Mouse (Mus musculus) midbrain, embryonic 15.5 days (tissue): Measurements from ENCODE around the gene Ncl. TPM values are rescaled to one million over a fixed set of nuclear protein-coding genes. Genes with fewer than 3 reads are reported as not detected.
A peak's percentile ranks its signal among the peaks of the same experiment; 100 is the strongest.

Experiments
- ATAC-seq: fragments of 200-750 bp; cut with Nextera tagmentation; replicated peaks from 2 replicates; pipeline ENCODE4 v1.8.0; 2017; ENCODE audit warnings: moderate TSS enrichment
- H3K27ac ChIP-seq: fragments of 300-500 bp; sonication (generic); 2 replicates; pipeline ENCODE4 v1.5.1; 2015; ENCODE audit warnings: mild to moderate bottlenecking, inconsistent platforms
- H3K27me3 ChIP-seq: fragments of 300-500 bp; sonication (generic); replicated peaks from 2 replicates; pipeline ENCODE4 v1.6.1; 2015; ENCODE audit warnings: inconsistent platforms
- H3K36me3 ChIP-seq: fragments of 300-500 bp; sonication (generic); replicated peaks from 2 replicates; pipeline ENCODE4 v1.6.1; 2015; ENCODE audit warnings: inconsistent platforms
- H3K4me1 ChIP-seq: fragments of 300-500 bp; sonication (generic); 2 replicates; pipeline ENCODE4 v1.6.1; 2015; ENCODE audit warnings: inconsistent platforms
- H3K4me2 ChIP-seq: fragments of 300-500 bp; sonication (generic); 2 replicates; pipeline ENCODE4 v1.6.1; 2015; ENCODE audit warnings: inconsistent platforms, mild to moderate bottlenecking, moderate library complexity
- H3K4me3 ChIP-seq: fragments of 300-500 bp; sonication (generic); 2 replicates; pipeline ENCODE4 v1.5.1; 2015; ENCODE audit warnings: mild to moderate bottlenecking, inconsistent platforms
- H3K9ac ChIP-seq: fragments of 300-500 bp; sonication (generic); 2 replicates; pipeline ENCODE4 v1.6.1; 2015; ENCODE audit warnings: mild to moderate bottlenecking, inconsistent platforms
- H3K9me3 ChIP-seq: fragments of 300-500 bp; sonication (generic); 2 replicates; pipeline ENCODE4 v1.6.1; 2016; ENCODE audit warnings: inconsistent platforms
- WGBS: fragments of 180-500 bp; shearing (Covaris S2); methylation state at CpG from one replicate; pipeline ENCODE4 v1.1.7; 2015; ENCODE audit warnings: mixed read lengths; 5-methylcytosine and 5-hydroxymethylcytosine counted together
- polyA plus RNA-seq: library from polyadenylated mRNA; unstranded; fragments of >200 nt; fragmentation: Nextera tagmentation; extraction: Ambion mirVana; gene quantifications from 2 replicates; pipeline ENCODE4 v1.2.1, GENCODE M21; 2015

The Ncl gene
- polyA plus RNA-seq, result 184 and 193 TPM in 2 replicates

DNA sequence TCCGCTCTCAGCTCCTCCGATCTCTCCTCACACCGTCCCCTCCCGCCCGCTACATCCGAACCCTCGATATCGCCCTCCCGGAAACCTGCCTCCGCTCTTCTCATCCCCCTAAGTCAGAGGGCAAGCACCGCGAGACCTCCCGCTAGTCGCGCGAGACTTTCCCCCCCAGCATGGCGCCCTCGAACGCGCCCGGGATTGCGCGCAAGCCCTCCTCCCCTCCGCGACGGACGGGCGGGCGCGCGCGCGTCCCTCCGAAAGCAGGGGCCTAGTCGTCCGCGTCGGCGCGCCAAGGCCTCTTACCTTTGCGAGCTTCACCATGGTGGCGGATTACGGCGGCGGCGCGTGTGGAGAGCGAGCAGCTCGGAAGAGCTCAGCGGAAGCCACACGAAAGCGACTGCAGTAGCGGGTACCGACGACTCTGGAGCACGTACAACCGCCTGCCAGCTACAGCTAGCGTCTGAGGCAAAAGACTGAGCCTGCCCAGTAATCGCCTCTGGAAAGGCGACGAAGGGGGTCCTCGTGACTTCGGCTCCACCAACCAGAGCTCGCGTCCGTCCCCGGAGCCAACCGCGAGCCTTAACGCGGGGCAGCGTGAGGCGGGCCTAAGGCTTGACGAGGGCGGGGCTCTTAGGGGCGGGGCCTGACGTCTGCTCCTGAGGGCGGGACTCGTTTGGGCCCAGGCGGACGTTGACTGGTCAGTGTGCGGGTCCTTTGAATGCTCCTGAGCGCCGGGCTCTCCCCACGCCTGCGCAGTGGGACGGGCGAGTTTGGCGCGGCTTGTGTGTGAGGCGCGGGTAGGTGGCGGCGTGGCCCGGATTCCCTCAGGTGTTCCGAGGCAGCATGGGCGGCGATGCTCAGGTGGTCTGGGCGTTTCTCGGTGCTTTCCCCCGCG lies at the start of gene Ncl:
Gene Ncl (minus strand): TSS at position 495 of the 892 bp plus-strand sequence.
- Histone ChIP-seq H3K4me3 (peak within 1 kb of the TSS; percentile 86), H3K9me3 (no peaks in the 10 kb centered on the region), H3K4me1 (peaks cover 28% of the 10 kb centered on the region), H3K4me2 (peak within 1 kb of the TSS; percentile 75), H3K36me3 (peaks cover 27% of the 10 kb centered on the region), H3K27me3 (no peaks in the 10 kb centered on the region), H3K27ac (peak within 1 kb of the TSS; percentile 99), H3K9ac (peak within 1 kb of the TSS; percentile 84)
- WGBS, result under 1% methylated on average over 102 of the region's 102 CpGs
- ATAC-seq, result peak; percentile 98

DNA sequence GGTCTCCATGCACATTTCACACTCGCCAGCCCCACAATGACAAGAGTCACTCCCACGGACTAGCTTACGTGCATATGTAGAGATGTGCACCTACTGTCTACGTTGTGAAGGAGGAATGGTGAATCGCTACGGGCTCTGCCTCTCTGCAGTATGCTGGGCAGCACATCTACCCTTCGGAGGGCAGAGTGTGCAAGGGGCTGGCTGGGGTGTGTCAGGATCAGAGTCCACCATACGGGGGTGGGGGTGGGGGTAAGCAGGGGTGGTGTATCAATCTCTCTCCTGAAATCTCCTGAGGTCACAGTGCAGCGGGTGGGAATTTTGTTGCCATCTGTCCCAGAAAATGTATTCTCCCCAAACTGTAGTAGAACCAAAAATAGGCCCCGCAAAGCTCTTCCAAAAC lies 49.3 kb upstream of the Ncl start:
- no peak overlapping the region for H3K9ac ChIP-seq
- no peak overlapping the region for H3K4me3 ChIP-seq
- WGBS, result 79% methylated on average over 10 of the region's 10 CpGs
- H3K4me2 ChIP-seq, result no peak overlapping the region
- H3K36me3 ChIP-seq, result no peaks in the 10 kb centered on the region
- no peak overlapping the region for H3K27ac ChIP-seq
- H3K27me3 ChIP-seq, result no peaks in the 10 kb centered on the region
- H3K9me3 ChIP-seq, result no peaks in the 10 kb centered on the region
- ATAC-seq, result no peak
- no peaks in the 10 kb centered on the region for H3K4me1 ChIP-seq

DNA sequence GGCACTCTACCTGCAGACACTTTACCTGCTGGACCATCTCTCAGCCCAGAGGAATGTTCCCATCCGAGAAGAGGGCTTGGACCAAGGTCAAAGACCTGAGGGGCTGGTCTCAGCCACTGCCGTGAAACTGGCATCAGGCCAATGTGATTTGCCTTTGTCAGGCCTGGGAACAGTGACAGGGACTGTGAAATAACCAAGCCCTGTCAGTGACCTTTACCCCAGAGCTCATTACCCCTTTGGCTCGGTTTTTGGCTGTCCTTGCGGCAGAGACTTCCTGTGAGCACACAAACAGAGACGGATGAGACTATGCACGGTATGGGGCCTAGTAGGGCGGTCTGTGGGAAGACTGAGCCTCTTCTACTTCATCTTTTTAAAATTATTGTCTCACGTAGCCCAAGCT lies 47.7 kb upstream of the Ncl start:
- 73% methylated on average over 8 of the region's 8 CpGs for WGBS
- Histone ChIP-seq H3K9ac (no peak overlapping the region), H3K4me1 (no peaks in the 10 kb centered on the region), H3K27me3 (no peaks in the 10 kb centered on the region), H3K27ac (no peak overlapping the region), H3K36me3 (no peaks in the 10 kb centered on the region), H3K9me3 (no peaks in the 10 kb centered on the region), H3K4me3 (no peak overlapping the region), H3K4me2 (no peak overlapping the region)
- ATAC-seq, result no peak

DNA sequence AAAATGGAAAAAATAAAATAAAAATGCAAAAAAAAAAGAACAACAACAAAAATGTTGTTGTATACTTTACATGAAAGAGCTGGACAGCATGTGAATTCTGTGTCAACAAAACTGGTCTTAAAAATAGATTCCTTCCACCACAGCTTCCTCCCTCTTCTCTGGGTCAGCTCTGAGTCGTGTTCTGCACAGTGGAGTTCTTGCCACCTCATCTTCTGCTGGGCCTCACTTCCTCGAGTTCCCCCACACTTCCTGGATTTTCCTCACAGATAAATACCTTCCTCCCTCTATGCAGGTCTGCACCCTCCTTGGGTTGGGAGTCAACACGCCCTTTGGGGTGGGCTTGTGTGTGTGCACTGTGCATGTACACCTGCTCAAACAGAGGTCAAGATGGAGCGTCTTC lies 47.1 kb upstream of the Ncl start:
- Histone ChIP-seq H3K9ac (no peak overlapping the region), H3K4me1 (no peaks in the 10 kb centered on the region), H3K27ac (no peak overlapping the region), H3K4me2 (no peak overlapping the region), H3K27me3 (no peaks in the 10 kb centered on the region), H3K4me3 (no peak overlapping the region), H3K36me3 (no peaks in the 10 kb centered on the region), H3K9me3 (no peaks in the 10 kb centered on the region)
- ATAC-seq, result no peak
- 87% methylated on average over 4 of the region's 4 CpGs for WGBS

DNA sequence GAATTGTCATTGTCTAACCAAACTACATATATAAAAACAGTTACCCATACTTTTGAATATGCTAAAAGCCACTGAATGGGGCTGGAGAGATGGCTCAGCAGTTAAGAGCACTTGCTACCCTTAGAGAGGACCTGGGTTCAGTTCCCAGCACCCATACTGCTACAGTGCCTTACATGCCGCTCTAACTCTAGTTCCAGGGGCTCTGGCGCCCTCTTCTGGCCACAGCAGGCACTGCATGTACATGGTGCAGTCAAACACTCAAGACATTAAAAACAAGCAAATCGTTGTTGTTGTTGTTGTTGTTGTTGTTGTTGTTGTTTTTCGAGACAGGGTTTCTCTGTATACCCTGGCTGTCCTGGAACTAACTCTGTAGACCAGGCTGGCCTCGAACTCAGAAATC lies 45.6 kb upstream of the Ncl start:
- no peaks in the 10 kb centered on the region for H3K27me3 ChIP-seq
- no peaks in the 10 kb centered on the region for H3K36me3 ChIP-seq
- no peak overlapping the region for H3K9ac ChIP-seq
- H3K4me2 ChIP-seq, result no peak overlapping the region
- no peak for ATAC-seq
- no peaks in the 10 kb centered on the region for H3K4me1 ChIP-seq
- H3K27ac ChIP-seq, result no peak overlapping the region
- WGBS, result 58% methylated on average over 5 of the region's 5 CpGs
- H3K9me3 ChIP-seq, result no peaks in the 10 kb centered on the region
- H3K4me3 ChIP-seq, result no peak overlapping the region

DNA sequence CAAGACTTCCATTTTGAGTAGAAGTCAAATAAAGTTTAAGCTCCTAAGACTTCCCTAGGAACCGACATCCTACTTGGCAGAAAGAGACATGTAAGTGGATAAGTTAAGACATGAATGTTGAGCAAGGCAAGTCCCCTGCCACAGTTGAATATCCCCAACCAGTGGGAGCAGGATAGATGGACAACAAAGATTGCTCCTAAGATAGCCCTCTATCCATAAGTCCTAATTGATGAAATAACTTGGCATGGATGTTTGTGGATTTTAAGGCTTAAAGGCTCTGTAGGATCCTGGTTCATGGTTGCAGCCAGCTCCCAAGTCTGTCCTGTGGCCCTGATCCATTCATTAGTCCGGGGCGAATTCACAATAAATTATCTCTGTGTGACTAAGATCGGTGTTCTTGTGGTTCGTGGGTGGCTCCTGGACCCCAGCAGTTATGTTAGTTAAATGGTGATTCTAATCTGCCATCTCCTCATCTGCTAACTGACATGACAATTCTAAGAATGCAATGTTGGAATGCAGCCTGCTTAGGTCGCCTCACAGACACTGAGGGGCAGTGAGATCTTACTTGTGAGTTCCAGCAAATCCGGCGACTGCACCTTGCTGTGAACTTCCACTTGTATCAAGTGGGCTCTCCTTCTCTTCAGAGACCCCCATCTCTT lies 41.0 kb upstream of the Ncl start:
- 82% methylated on average over 8 of the region's 8 CpGs for WGBS
- no peak overlapping the region for H3K27ac ChIP-seq
- H3K4me3 ChIP-seq, result no peak overlapping the region
- ATAC-seq, result no peak
- no peak overlapping the region for H3K9ac ChIP-seq
- no peaks in the 10 kb centered on the region for H3K9me3 ChIP-seq
- no peaks in the 10 kb centered on the region for H3K27me3 ChIP-seq
- H3K36me3 ChIP-seq, result no peaks in the 10 kb centered on the region
- H3K4me2 ChIP-seq, result no peak overlapping the region
- H3K4me1 ChIP-seq, result no peaks in the 10 kb centered on the region

DNA sequence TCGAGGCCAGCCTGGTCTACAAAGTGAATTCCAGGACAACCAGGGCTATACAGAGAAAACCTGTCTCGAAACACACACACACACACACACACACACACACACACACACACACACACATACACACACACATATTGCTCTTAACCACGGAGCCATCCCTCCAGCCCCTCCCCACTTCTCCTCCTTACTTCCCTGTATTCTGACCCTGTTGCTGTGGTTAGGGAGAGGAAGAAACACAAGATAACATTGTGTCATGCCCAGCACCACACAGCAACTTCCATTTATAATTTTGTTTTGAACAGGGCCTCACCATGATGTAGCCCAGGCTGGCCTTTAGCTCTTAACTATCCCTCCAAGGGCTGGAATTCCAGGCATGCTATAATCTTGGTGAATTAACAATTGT lies 40.1 kb upstream of the Ncl start:
- no peak overlapping the region for H3K27ac ChIP-seq
- no peak overlapping the region for H3K4me3 ChIP-seq
- ATAC-seq, result no peak
- H3K4me1 ChIP-seq, result no peaks in the 10 kb centered on the region
- H3K36me3 ChIP-seq, result no peaks in the 10 kb centered on the region
- H3K9me3 ChIP-seq, result no peaks in the 10 kb centered on the region
- H3K27me3 ChIP-seq, result no peaks in the 10 kb centered on the region
- no peak overlapping the region for H3K4me2 ChIP-seq
- 81% methylated on average over 3 of the region's 3 CpGs for WGBS
- no peak overlapping the region for H3K9ac ChIP-seq

DNA sequence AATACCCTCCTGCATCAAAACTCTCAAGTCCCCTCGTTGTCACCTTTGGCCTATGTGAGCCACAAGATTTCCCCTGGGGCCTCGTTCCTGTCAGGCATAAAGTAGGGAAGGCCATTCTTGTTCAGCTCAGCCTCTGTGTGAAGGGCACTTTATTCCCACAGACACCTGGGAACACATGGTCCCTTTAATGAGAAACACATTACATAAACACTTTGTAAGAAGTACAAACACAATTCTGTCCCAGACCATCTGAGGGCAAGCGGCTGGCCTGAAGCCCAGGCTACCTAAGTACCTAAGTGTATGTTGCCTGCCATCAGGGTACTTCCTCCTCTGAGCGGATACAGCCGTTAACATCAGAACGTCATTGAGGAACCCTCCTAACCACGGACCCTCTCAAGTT lies 39.0 kb upstream of the Ncl start:
- no peak overlapping the region for H3K4me3 ChIP-seq
- H3K9me3 ChIP-seq, result no peaks in the 10 kb centered on the region
- H3K27me3 ChIP-seq, result no peaks in the 10 kb centered on the region
- ATAC-seq, result no peak
- no peaks in the 10 kb centered on the region for H3K36me3 ChIP-seq
- WGBS, result 73% methylated on average over 7 of the region's 7 CpGs
- no peak overlapping the region for H3K9ac ChIP-seq
- no peak overlapping the region for H3K4me2 ChIP-seq
- H3K27ac ChIP-seq, result no peak overlapping the region
- no peaks in the 10 kb centered on the region for H3K4me1 ChIP-seq

DNA sequence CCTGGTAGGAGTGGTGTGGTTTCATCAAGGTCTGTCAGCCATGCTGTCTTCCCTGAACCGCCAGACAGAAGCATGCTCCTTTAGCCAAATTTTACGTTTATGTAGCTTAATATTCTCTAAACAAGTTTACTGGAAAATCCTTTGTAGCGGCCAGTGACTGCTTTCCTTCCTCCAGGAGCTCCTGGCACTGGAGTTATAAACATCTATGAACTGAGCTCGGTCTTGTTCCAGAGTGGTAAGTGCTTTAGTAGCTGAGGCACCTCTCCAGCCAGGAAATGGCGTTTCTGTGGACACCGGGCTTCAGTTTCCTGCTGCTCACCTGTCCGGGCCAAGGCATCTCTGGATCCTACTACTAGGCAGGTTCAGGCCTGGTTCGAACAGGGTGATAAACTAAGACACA lies 38.4 kb upstream of the Ncl start:
- ATAC-seq, result no peak
- Histone ChIP-seq H3K4me3 (no peak overlapping the region), H3K4me2 (no peak overlapping the region), H3K4me1 (no peaks in the 10 kb centered on the region), H3K27ac (no peak overlapping the region), H3K9ac (no peak overlapping the region), H3K36me3 (no peaks in the 10 kb centered on the region), H3K9me3 (no peaks in the 10 kb centered on the region), H3K27me3 (no peaks in the 10 kb centered on the region)
- WGBS, result 86% methylated on average over 8 of the region's 8 CpGs

DNA sequence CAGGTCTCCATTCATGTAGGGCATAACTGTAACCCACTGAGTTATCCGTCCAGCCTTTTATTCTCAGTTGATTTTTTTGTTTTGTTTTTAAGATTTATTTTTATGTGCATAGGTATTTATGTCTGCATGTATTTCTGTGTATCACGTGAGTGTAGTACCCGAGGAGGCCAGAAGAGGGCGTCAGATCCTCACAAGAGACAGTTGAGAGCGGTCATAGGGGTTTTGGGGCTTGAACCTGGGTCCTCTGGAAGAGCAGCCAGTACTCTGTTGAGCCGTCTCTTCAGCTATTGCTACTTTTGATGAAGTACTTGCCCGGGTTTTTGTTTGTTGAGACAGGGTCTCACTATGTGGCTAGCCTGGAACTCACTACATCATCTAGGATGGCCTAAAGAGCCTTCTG lies 36.7 kb upstream of the Ncl start:
- H3K4me3 ChIP-seq, result no peak overlapping the region
- no peaks in the 10 kb centered on the region for H3K4me1 ChIP-seq
- H3K27ac ChIP-seq, result no peak overlapping the region
- H3K36me3 ChIP-seq, result no peaks in the 10 kb centered on the region
- no peak for ATAC-seq
- H3K9me3 ChIP-seq, result no peaks in the 10 kb centered on the region
- 71% methylated on average over 7 of the region's 7 CpGs for WGBS
- H3K4me2 ChIP-seq, result no peak overlapping the region
- H3K27me3 ChIP-seq, result no peaks in the 10 kb centered on the region
- no peak overlapping the region for H3K9ac ChIP-seq

DNA sequence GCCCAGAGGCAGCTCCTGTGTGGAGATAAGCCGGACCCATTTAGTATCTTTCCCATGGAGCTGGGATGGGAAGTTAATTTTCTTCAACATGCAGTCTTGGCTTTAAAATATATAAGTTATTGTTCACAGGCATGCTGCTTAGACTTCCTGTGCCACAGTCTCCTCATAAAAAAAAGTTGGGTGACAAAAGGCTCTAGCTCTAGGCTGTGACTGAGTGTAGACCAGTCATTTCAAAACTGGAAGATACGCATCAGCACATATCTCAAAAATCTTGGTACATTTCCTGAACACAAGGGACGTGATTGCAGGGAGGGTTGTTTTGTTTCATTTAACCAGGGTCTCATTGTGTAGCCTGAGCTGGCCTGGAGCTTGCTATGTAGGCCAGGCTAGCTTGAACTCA lies 35.0 kb upstream of the Ncl start:
- Histone ChIP-seq H3K9me3 (no peaks in the 10 kb centered on the region), H3K36me3 (no peaks in the 10 kb centered on the region), H3K27ac (no peak overlapping the region), H3K27me3 (no peaks in the 10 kb centered on the region), H3K4me1 (peaks cover 1% of the 10 kb centered on the region; the same call in 1 of the 2 replicates), H3K4me3 (no peak overlapping the region), H3K4me2 (no peak overlapping the region), H3K9ac (no peak overlapping the region)
- 82% methylated on average over 3 of the region's 3 CpGs for WGBS
- ATAC-seq, result no peak

DNA sequence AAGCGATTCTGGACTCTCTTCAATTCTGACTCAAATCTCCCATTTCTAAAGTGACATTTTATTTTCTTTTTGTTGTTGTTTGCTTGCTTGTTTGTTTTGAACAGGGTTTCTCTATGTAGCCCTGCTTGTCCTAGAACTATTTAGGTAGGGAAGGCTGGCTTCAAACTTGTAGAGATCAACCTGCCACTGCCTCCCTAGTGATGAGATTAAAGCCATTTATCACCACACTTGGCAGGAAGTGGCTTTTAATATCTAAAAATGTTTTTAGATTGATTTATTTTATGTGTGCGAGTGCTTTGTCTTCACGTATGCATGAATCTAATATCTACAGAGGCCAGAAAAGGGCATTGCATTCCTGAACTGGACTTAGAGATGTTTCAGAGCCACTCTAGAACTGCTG lies 34.0 kb upstream of the Ncl start:
- no peak overlapping the region for H3K4me3 ChIP-seq
- H3K4me2 ChIP-seq, result no peak overlapping the region
- 94% methylated on average over 3 of the region's 3 CpGs for WGBS
- peaks cover 3% of the 10 kb centered on the region; the same call in 1 of the 2 replicates for H3K4me1 ChIP-seq
- H3K27me3 ChIP-seq, result no peaks in the 10 kb centered on the region
- H3K9me3 ChIP-seq, result no peaks in the 10 kb centered on the region
- no peak for ATAC-seq
- H3K27ac ChIP-seq, result no peak overlapping the region
- no peak overlapping the region for H3K9ac ChIP-seq
- no peaks in the 10 kb centered on the region for H3K36me3 ChIP-seq

DNA sequence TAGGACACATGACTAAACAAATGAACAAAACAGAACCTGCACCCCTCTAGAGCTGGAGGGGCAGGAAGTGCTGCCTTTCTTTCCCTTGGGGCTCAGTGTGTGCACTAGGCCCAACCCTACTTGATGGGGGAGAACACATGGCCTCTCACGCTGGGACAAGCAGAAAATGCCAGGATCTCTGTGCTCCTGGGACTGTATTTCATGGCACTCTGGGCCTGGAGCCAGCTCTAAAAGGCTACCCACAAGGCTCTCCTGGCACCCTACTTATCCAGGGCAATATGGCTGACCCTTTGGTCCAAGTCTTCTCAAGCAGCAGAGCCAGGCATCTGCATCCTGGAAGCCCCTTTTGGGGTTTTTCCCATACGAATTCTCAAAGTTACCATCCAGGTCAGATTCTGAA lies 32.2 kb upstream of the Ncl start:
- Histone ChIP-seq H3K4me1 (peaks cover 3% of the 10 kb centered on the region; the same call in 1 of the 2 replicates), H3K9me3 (no peaks in the 10 kb centered on the region), H3K4me3 (no peak overlapping the region), H3K36me3 (no peaks in the 10 kb centered on the region), H3K27ac (no peak overlapping the region), H3K9ac (no peak overlapping the region), H3K4me2 (no peak overlapping the region), H3K27me3 (no peaks in the 10 kb centered on the region)
- WGBS, result 71% methylated on average over 2 of the region's 2 CpGs
- ATAC-seq, result no peak
